Comparison of ENCODE assay signal across 16 mouse cellular contexts in the genomic region with DNA sequence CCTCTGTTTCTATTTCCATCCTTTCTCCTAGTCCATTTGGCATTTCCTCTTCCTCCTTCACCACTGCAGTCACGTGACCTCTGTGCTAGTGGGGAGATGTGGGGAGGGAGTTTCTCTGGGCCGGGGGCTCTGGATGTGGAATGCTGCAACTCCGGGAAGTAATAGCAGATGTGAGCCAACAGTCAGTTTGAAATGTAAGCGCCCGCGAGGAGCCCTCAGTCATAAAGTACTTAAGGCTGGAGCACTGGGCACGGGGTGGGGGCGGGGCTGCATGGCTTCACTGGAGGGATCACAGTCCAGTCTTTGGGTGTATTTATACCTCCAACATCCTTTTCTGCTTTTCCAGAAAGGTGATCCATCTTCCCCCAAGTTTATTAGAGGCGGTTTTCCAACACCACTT.
DNase-seq lines count a peak whose midpoint lies in the region; ATAC-seq lines count a peak whose summit lies in the region.
"Had no signal": no experiment of that assay in that cellular context is flagged by ENCODE, and none has a peak within 500 bp of the region (broad histone marks: within the 10 kb centered on the region; RNA-seq: fewer than 3 reads in every experiment).

No protein-coding gene starts in this region.

- ATAC-seq in kidney, embryonic 14.5 days (ENCODE audit: low FRiP score, low TSS enrichment): no peak
- ATAC-seq in limb, embryonic 13.5 days (ENCODE audit: low FRiP score, low read depth): peak; percentile 75
- ATAC-seq: CD4-positive, CD25-positive, alpha-beta regulatory T cell, adult 4 months had no signal

- no peak overlapping the region for H3K4me3 ChIP-seq in kidney, embryonic 14.5 days (ENCODE audit: low read length)
- no peak overlapping the region for H3K4me3 ChIP-seq in limb, embryonic 13.5 days
- H3K4me3 ChIP-seq: embryonic facial prominence, embryonic 13.5 days; hindbrain, embryonic 13.5 days; liver, embryonic 15.5 days; megakaryocyte, embryonic 14.5 days had no signal

- 17% methylated on average over 9 of the region's 9 CpGs for WGBS in kidney, embryonic 14.5 days
- 9% methylated on average over 9 of the region's 9 CpGs for WGBS in limb, embryonic 13.5 days

- no peak overlapping the region for H3K27ac ChIP-seq in kidney, embryonic 14.5 days (ENCODE audit: low read depth, low read length)
- peak overlapping the region; percentile 87; the same call in 1 of the 2 replicates for H3K27ac ChIP-seq in limb, embryonic 13.5 days
- H3K27ac ChIP-seq: embryonic facial prominence, embryonic 13.5 days; hindbrain, embryonic 13.5 days; liver, embryonic 15.5 days had no signal

- no peaks in the 10 kb centered on the region for H3K9me3 ChIP-seq in kidney, embryonic 14.5 days (ENCODE audit: control insufficient read depth, low read length)
- no peaks in the 10 kb centered on the region for H3K9me3 ChIP-seq in limb, embryonic 13.5 days
- H3K9me3 ChIP-seq: embryonic facial prominence, embryonic 13.5 days; hindbrain, embryonic 13.5 days; liver, embryonic 15.5 days; megakaryocyte, embryonic 14.5 days had no signal

- no peak overlapping the region for H3K4me2 ChIP-seq in kidney, embryonic 14.5 days (replicated peaks; ENCODE audit: low read depth, low read length)
- H3K4me2 ChIP-seq in limb, embryonic 13.5 days (replicated peaks): peak overlapping the region; percentile 19
- H3K4me2 ChIP-seq: embryonic facial prominence, embryonic 13.5 days; hindbrain, embryonic 13.5 days; liver, embryonic 15.5 days had no signal

- no peak overlapping the region for H3K9ac ChIP-seq in kidney, embryonic 14.5 days (ENCODE audit: low read depth, low read length)
- H3K9ac ChIP-seq in limb, embryonic 13.5 days: no peak overlapping the region
- H3K9ac ChIP-seq: embryonic facial prominence, embryonic 13.5 days; hindbrain, embryonic 13.5 days; liver, embryonic 15.5 days had no signal

- no peaks in the 10 kb centered on the region for H3K27me3 ChIP-seq in kidney, embryonic 14.5 days (ENCODE audit: control insufficient read depth, insufficient read depth, low read length)
- no peaks in the 10 kb centered on the region for H3K27me3 ChIP-seq in limb, embryonic 13.5 days
- H3K27me3 ChIP-seq: embryonic facial prominence, embryonic 13.5 days; liver, embryonic 15.5 days had no signal

- 0 out of 2 replicates have a peak, but pooled peaks cover 4% of the 10 kb centered on the region for H3K4me1 ChIP-seq in kidney, embryonic 14.5 days (ENCODE audit: control insufficient read depth, insufficient read depth, low read length)
- H3K4me1 ChIP-seq in limb, embryonic 13.5 days: peaks cover 76% of the 10 kb centered on the region
- H3K4me1 ChIP-seq: liver, embryonic 15.5 days; megakaryocyte, embryonic 14.5 days had no signal

- H3K36me3 ChIP-seq in kidney, embryonic 14.5 days (ENCODE audit: control insufficient read depth, insufficient read depth, low read length): no peaks in the 10 kb centered on the region
- no peaks in the 10 kb centered on the region for H3K36me3 ChIP-seq in limb, embryonic 13.5 days
- H3K36me3 ChIP-seq: embryonic facial prominence, embryonic 13.5 days; hindbrain, embryonic 13.5 days; liver, embryonic 15.5 days had no signal

- peak; percentile 23 to 42 for DNase-seq in kidney, postnatal 25 days
- DNase-seq in NIH3T3 (ENCODE audit: low read depth): peak; percentile 30
- DNase-seq in forelimb bud, embryonic 11.5 days (ENCODE audit: low read depth, low spot score): peak; percentile 83
- no peak for DNase-seq in left cerebral cortex, adult 8-10 months (ENCODE audit: low spot score in 2 of 2)
- DNase-seq in frontal cortex, adult 2 months (ENCODE audit: extremely low spot score in 1 of 2, low spot score in 1 of 2): no peak
- DNase-seq: cerebellum, adult 2 months; heart, adult 18-20 months; right cerebral cortex, adult 18-20 months; thymus, adult 18-20 months had no signal

Comparison
In these comparisons a context has a peak if more than half of its experiments do, and no peak if none do; other contexts are left out.
1. DNase-seq: peak in kidney, postnatal 25 days (2 of 2), NIH3T3 (single experiment) and forelimb bud, embryonic 11.5 days (single experiment); none in left cerebral cortex, adult 8-10 months (0 of 2) and frontal cortex, adult 2 months (0 of 2).